Mouse (Mus musculus) kidney, postnatal 4 days (tissue): ENCODE data around the gene Olfr1219.

Source experiments
- DNase-seq, 2 experiments: peaks; one replicate each; pipeline ENCODE4 v3.0.0; 2021; ENCODE audit warnings: mixed read lengths in 2 of 2

Gene Olfr1219

GRCm38 (mm10) chr2:89083413-89083812 lies at the start of gene Olfr1219:
Olfr1219 (minus strand) TSS chr2:89083513.
- DNase-seq = no peak

GRCm38 (mm10) chr2:89132954-89133353 lies 49.6 kb upstream of the Olfr1219 start, which contains the start of gene Olfr1222:
Olfr1222 (minus strand) TSS chr2:89133054.
- DNase-seq = no peak

GRCm38 (mm10) chr2:89117183-89117582 lies 33.9 kb upstream of the Olfr1219 start, which contains the start of gene Olfr1221:
Olfr1221 (minus strand) TSS chr2:89117283.
- no peak for DNase-seq

GRCm38 (mm10) chr2:89106735-89107134 lies 23.4 kb upstream of the Olfr1219 start, which contains the start of gene Olfr1220:
Olfr1220 (minus strand) TSS chr2:89106835.
- DNase-seq = no peak

GRCm38 (mm10) chr2:89105651-89106050 lies 22.3 kb upstream of the Olfr1219 start:
- no peak for DNase-seq

- DNase-seq = no peak
Measured at GRCm38 (mm10) chr2:89093848-89094247, 10.5 kb upstream of the Olfr1219 start.

- DNase-seq = no peak
Measured at GRCm38 (mm10) chr2:89081487-89081886, 1.8 kb downstream of the Olfr1219 start.

GRCm38 (mm10) chr2:89061087-89061486 lies 22.2 kb downstream of the Olfr1219 start, which contains the start of gene Olfr1218:
Olfr1218 (minus strand) TSS chr2:89061187.
- no peak for DNase-seq

- DNase-seq = no peak
Measured at GRCm38 (mm10) chr2:89031965-89032364, 51.3 kb downstream of the Olfr1219 start, which contains the start of gene Olfr1217. Olfr1217 (minus strand) TSS chr2:89032065.
